ENCODE assay signal across 13 mouse cellular contexts in the genomic region with DNA sequence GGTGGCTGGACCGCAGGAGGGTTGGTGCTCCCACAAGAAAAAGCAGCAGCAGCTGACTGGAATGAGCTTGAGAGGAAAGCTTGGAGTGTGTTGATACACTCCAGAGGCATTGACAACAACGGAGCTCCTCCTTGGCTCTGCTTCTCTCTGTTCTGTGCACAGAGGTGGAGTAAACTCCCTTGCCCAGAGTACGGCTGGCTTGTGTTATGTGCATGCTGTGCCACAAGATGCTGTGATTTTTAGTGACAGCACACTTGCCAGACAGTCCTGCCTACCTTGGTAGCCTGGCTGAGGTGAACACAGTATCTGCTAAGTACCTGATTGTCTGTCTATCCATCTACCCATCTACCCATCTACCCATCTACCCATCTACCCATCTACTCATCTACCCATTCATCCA.
"Had no signal": no experiment of that assay in that cellular context is flagged by ENCODE, and none has a peak within 500 bp of the region (broad histone marks: within the 10 kb centered on the region; RNA-seq: fewer than 3 reads in every experiment).

No protein-coding gene starts in this region.

- DNase-seq: gastrocnemius, postnatal 10 days; gastrocnemius, postnatal 25 days; heart, adult 18-20 months; heart, postnatal 10 days; heart, postnatal 4 days; kidney, adult 18-20 months; kidney, adult 8-10 months; kidney, postnatal 10 days; kidney, postnatal 25 days; kidney, postnatal 4 days; liver; liver, embryonic 13.5 days; liver, postnatal 0 days had no signal
